Mouse (Mus musculus): Measurements from ENCODE around the gene Gm9918.

- TF ChIP-seq CTCF (IDR thresholded peaks at IDR 0.05; ENCODE audit: low read depth) = peak; percentile 85
- no peak for TF ChIP-seq EP300 (IDR thresholded peaks at IDR 0.05; ENCODE audit: low read depth)
Observed at GRCm38 (mm10) chr15:102224186-102224991, 46.0 kb upstream of the Gm9918 start.
